Mouse (Mus musculus): ENCODE results near the gene Endou. TPM values are rescaled to one million over a fixed set of nuclear protein-coding genes. Genes with fewer than 3 reads are reported as not detected.

Gene Endou
- 0.20 TPM in 1 of 2 replicates, not detected in the other for polyA plus RNA-seq (2014; fragmentation: Nextera tagmentation; extraction: Ambion mirVana)

DNA sequence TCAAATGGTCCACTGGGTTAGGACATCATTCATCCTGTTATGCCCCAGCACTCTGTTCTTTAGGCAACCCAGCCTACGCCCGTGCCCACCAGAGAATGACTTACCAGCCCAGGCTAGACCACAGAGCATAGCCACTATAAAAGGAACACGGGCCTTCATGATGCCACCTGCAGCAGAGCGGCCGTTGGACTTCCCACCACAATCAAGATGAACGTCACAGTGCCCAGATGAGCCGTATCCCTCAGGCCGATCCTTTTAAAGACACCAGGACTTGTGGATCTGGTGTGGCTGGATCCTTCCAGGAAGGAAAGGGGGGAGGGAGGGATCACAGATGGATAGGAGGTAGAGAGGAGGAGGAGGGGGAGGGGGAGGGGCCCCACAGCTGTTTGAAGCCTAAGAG lies at the start of gene Endou:
Gene Endou (minus strand): TSS at position 229 of the 400 bp plus-strand sequence.
- no peaks in the 10 kb centered on the region for H3K4me1 ChIP-seq (ENCODE audit: control insufficient read depth, insufficient read depth, low read length)
- 83% methylated on average over 8 of the region's 8 CpGs for WGBS
- no peak within 1 kb of the TSS for H3K27ac ChIP-seq (ENCODE audit: low read length)
- H3K9ac ChIP-seq (replicated peaks; ENCODE audit: low read depth, low read length) = no peak within 1 kb of the TSS
- ATAC-seq (ENCODE audit: insufficient number of reproducible peaks, insufficient read depth, low FRiP score, low read depth) = no peak
- H3K36me3 ChIP-seq (ENCODE audit: control insufficient read depth, insufficient read depth, low read length) = no peaks in the 10 kb centered on the region
- no peaks in the 10 kb centered on the region for H3K27me3 ChIP-seq (ENCODE audit: control insufficient read depth, insufficient read depth, low read length)
- no peak within 1 kb of the TSS for H3K4me3 ChIP-seq (ENCODE audit: low read depth, low read length)
- no peak within 1 kb of the TSS for H3K4me2 ChIP-seq (replicated peaks; ENCODE audit: low read depth, low read length)
- H3K9me3 ChIP-seq (ENCODE audit: control insufficient read depth, low read depth, low read length) = no peaks in the 10 kb centered on the region

GRCm38 (mm10) chr15:97780611-97781031 lies 49.5 kb upstream of the Endou start:
- Histone ChIP-seq H3K4me2 (replicated peaks; ENCODE audit: low read depth, low read length) (no peak overlapping the region), H3K27ac (ENCODE audit: low read length) (no peak overlapping the region), H3K4me3 (ENCODE audit: low read depth, low read length) (no peak overlapping the region), H3K36me3 (ENCODE audit: control insufficient read depth, insufficient read depth, low read length) (no peaks in the 10 kb centered on the region), H3K9ac (replicated peaks; ENCODE audit: low read depth, low read length) (no peak overlapping the region), H3K27me3 (ENCODE audit: control insufficient read depth, insufficient read depth, low read length) (no peaks in the 10 kb centered on the region), H3K4me1 (ENCODE audit: control insufficient read depth, insufficient read depth, low read length) (peaks cover 13% of the 10 kb centered on the region; the same call in 1 of the 2 replicates), H3K9me3 (ENCODE audit: control insufficient read depth, low read depth, low read length) (no peaks in the 10 kb centered on the region)
- ATAC-seq (ENCODE audit: insufficient number of reproducible peaks, insufficient read depth, low FRiP score, low read depth) = no peak
- WGBS = 80% methylated on average over 12 of the region's 12 CpGs

GRCm38 (mm10) chr15:97779576-97779975 lies 48.4 kb upstream of the Endou start:
- WGBS = 90% methylated on average over 1 of the region's 1 CpGs
- Histone ChIP-seq H3K27ac (ENCODE audit: low read length) (no peak overlapping the region), H3K27me3 (ENCODE audit: control insufficient read depth, insufficient read depth, low read length) (no peaks in the 10 kb centered on the region), H3K4me2 (replicated peaks; ENCODE audit: low read depth, low read length) (no peak overlapping the region), H3K9me3 (ENCODE audit: control insufficient read depth, low read depth, low read length) (no peaks in the 10 kb centered on the region), H3K4me3 (ENCODE audit: low read depth, low read length) (no peak overlapping the region), H3K36me3 (ENCODE audit: control insufficient read depth, insufficient read depth, low read length) (no peaks in the 10 kb centered on the region), H3K9ac (replicated peaks; ENCODE audit: low read depth, low read length) (no peak overlapping the region), H3K4me1 (ENCODE audit: control insufficient read depth, insufficient read depth, low read length) (peaks cover 13% of the 10 kb centered on the region; the same call in 1 of the 2 replicates)
- no peak for ATAC-seq (ENCODE audit: insufficient number of reproducible peaks, insufficient read depth, low FRiP score, low read depth)

DNA sequence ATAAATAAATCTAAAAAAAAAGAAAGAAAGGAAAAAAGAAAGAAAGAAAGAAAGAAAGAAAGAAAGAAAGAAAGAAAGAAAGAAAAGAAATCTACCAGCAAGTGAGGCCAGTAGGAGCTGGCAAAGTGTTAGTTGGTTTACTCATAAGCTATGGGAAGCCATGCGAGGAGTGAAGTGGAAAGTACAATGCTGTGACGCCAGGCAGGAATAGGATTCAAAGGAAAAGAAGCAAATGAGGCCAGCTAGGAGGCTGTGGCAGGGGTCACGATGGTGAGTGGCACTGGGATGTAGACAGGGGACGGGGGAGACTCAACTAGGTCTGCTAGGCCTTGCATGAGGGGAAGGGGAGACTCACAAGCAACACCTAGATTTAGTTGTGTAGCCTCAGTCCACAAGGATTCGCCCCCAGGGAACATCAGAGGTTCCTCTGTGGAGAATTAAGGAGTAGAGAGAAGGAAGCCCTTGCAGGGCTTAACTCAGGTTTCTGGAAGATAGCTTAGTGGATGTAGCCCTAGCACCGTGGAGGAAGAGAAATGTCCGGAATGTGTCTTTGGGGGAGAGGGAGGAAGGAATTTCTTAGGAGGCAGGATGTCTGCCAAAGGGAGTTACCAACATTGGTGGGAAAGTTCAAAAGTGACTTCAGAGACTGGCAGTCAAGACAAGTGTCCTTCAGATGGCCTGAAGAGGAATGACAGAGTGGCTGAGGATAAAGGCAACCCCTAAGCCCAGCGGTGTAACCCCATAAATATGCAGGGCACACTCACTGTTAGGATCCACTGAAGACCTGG lies 47.4 kb upstream of the Endou start, which contains the start of gene Slc48a1:
Gene Slc48a1 (plus strand): TSS at position 210 of the 788 bp plus-strand sequence.
- Histone ChIP-seq H3K36me3 (ENCODE audit: control insufficient read depth, insufficient read depth, low read length) (no peaks in the 10 kb centered on the region), H3K4me2 (replicated peaks; ENCODE audit: low read depth, low read length) (no peak within 1 kb of the TSS), H3K27ac (ENCODE audit: low read length) (peak within 1 kb of the TSS; percentile 41; the same call in 1 of the 2 replicates), H3K9me3 (ENCODE audit: control insufficient read depth, low read depth, low read length) (no peaks in the 10 kb centered on the region), H3K9ac (replicated peaks; ENCODE audit: low read depth, low read length) (no peak within 1 kb of the TSS), H3K4me1 (ENCODE audit: control insufficient read depth, insufficient read depth, low read length) (peaks cover 19% of the 10 kb centered on the region; the same call in 1 of the 2 replicates), H3K4me3 (ENCODE audit: low read depth, low read length) (no peak within 1 kb of the TSS), H3K27me3 (ENCODE audit: control insufficient read depth, insufficient read depth, low read length) (no peaks in the 10 kb centered on the region)
- WGBS = 57% methylated on average over 8 of the region's 8 CpGs
- ATAC-seq (ENCODE audit: insufficient number of reproducible peaks, insufficient read depth, low FRiP score, low read depth) = no peak

- Histone ChIP-seq H3K27me3 (ENCODE audit: control insufficient read depth, insufficient read depth, low read length) (no peaks in the 10 kb centered on the region), H3K4me2 (replicated peaks; ENCODE audit: low read depth, low read length) (no peak overlapping the region), H3K9ac (replicated peaks; ENCODE audit: low read depth, low read length) (no peak overlapping the region), H3K36me3 (ENCODE audit: control insufficient read depth, insufficient read depth, low read length) (no peaks in the 10 kb centered on the region), H3K9me3 (ENCODE audit: control insufficient read depth, low read depth, low read length) (no peaks in the 10 kb centered on the region), H3K4me3 (ENCODE audit: low read depth, low read length) (no peak overlapping the region), H3K4me1 (ENCODE audit: control insufficient read depth, insufficient read depth, low read length) (peaks cover 20% of the 10 kb centered on the region), H3K27ac (ENCODE audit: low read length) (no peak overlapping the region)
- WGBS = 81% methylated on average over 6 of the region's 6 CpGs
- ATAC-seq (ENCODE audit: insufficient number of reproducible peaks, insufficient read depth, low FRiP score, low read depth) = no peak
Measured at GRCm38 (mm10) chr15:97776919-97777318, 45.8 kb upstream of the Endou start.

DNA sequence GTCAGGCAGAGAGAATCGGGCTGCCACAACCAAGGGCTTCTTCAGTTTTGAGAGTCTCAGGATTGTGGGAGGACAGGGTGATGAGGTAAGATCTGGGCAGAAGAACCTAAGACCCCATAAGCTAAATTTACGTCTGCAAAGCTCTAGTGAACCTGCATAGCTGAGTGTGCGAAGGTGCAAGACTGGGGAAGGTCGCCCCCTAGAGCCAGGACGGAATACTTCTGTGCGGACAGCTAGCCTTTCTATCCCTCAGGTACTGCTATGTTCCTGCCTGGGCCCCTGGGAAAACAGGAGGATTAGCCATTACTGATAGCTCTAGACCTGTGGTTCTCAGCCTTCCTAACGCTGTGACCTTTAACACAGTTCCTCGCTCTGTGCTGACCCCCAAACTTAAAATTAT lies 45.4 kb upstream of the Endou start:
- ATAC-seq (ENCODE audit: insufficient number of reproducible peaks, insufficient read depth, low FRiP score, low read depth) = peak; percentile 12; the same call in 1 of the 2 replicates
- no peak overlapping the region for H3K9ac ChIP-seq (replicated peaks; ENCODE audit: low read depth, low read length)
- no peaks in the 10 kb centered on the region for H3K36me3 ChIP-seq (ENCODE audit: control insufficient read depth, insufficient read depth, low read length)
- H3K9me3 ChIP-seq (ENCODE audit: control insufficient read depth, low read depth, low read length) = no peaks in the 10 kb centered on the region
- peaks cover 19% of the 10 kb centered on the region for H3K4me1 ChIP-seq (ENCODE audit: control insufficient read depth, insufficient read depth, low read length)
- WGBS = 11% methylated on average over 8 of the region's 8 CpGs
- H3K4me3 ChIP-seq (ENCODE audit: low read depth, low read length) = no peak overlapping the region
- no peak overlapping the region for H3K27ac ChIP-seq (ENCODE audit: low read length)
- H3K27me3 ChIP-seq (ENCODE audit: control insufficient read depth, insufficient read depth, low read length) = no peaks in the 10 kb centered on the region
- H3K4me2 ChIP-seq (replicated peaks; ENCODE audit: low read depth, low read length) = no peak overlapping the region

DNA sequence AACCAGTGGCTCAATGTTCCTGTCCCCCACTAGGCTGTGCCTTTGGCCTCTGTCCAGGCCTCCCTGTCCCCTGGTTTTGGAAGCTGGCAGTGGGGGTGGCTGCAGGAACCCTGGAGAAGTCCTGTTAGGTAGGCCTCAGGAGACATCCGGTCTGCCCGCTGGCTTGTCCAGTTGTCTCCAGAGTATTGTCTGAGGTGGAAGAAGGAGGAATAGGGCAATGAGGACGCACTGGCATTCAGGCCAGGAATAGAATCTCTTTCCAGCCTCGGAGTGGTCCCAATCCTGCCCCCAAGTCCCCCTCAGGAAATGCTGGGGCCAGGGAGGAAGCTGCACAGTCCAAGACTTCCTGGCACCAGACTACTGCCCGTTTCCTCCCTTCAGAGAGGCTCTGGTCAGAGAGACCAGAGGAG lies 42.8 kb upstream of the Endou start:
- H3K9me3 ChIP-seq (ENCODE audit: control insufficient read depth, low read depth, low read length) = no peaks in the 10 kb centered on the region
- no peak for ATAC-seq (ENCODE audit: insufficient number of reproducible peaks, insufficient read depth, low FRiP score, low read depth)
- H3K27ac ChIP-seq (ENCODE audit: low read length) = peak overlapping the region; percentile 76; the same call in 1 of the 2 replicates
- no peak overlapping the region for H3K4me2 ChIP-seq (replicated peaks; ENCODE audit: low read depth, low read length)
- 67% methylated on average over 5 of the region's 5 CpGs for WGBS
- H3K4me1 ChIP-seq (ENCODE audit: control insufficient read depth, insufficient read depth, low read length) = peaks cover 19% of the 10 kb centered on the region
- no peaks in the 10 kb centered on the region for H3K36me3 ChIP-seq (ENCODE audit: control insufficient read depth, insufficient read depth, low read length)
- H3K27me3 ChIP-seq (ENCODE audit: control insufficient read depth, insufficient read depth, low read length) = no peaks in the 10 kb centered on the region
- H3K4me3 ChIP-seq (ENCODE audit: low read depth, low read length) = no peak overlapping the region
- H3K9ac ChIP-seq (replicated peaks; ENCODE audit: low read depth, low read length) = no peak overlapping the region

DNA sequence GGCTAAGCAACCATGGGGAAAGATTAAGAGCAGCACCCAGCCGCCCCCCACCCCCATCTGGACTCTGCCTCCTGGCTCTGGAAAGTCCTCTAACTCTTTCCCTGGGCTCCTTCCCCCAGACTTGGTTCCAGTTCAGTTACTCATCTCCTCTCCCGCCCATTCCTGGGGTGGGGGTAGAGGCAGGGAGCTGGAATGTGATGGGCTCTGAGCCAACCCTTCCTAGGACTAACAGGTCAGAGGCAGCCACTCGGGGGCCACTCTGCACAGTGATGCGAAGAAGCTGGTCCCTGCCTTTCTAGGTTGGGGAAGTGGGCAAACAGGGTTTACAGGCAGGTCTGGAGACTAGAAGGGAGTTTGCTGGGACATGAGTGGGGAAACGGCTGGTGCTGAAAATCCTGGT lies 42.0 kb upstream of the Endou start:
- no peaks in the 10 kb centered on the region for H3K9me3 ChIP-seq (ENCODE audit: control insufficient read depth, low read depth, low read length)
- H3K27me3 ChIP-seq (ENCODE audit: control insufficient read depth, insufficient read depth, low read length) = no peaks in the 10 kb centered on the region
- 0 out of 2 replicates have a peak overlapping the region, but pooled peaks have one; percentile 7 for H3K4me2 ChIP-seq (replicated peaks; ENCODE audit: low read depth, low read length)
- peak; percentile 66 for ATAC-seq (ENCODE audit: insufficient number of reproducible peaks, insufficient read depth, low FRiP score, low read depth)
- H3K4me3 ChIP-seq (ENCODE audit: low read depth, low read length) = no peak overlapping the region
- peaks cover 21% of the 10 kb centered on the region for H3K4me1 ChIP-seq (ENCODE audit: control insufficient read depth, insufficient read depth, low read length)
- H3K9ac ChIP-seq (replicated peaks; ENCODE audit: low read depth, low read length) = no peak overlapping the region
- WGBS = 18% methylated on average over 5 of the region's 5 CpGs
- no peaks in the 10 kb centered on the region for H3K36me3 ChIP-seq (ENCODE audit: control insufficient read depth, insufficient read depth, low read length)
- peak overlapping the region; percentile 76 for H3K27ac ChIP-seq (ENCODE audit: low read length)
